Mouse (Mus musculus) heart, adult 2 months (tissue): ENCODE data around the gene Fhit.

Experiments used
- EP300 ChIP-seq: fragments of 200-500 bp; IDR thresholded peaks from 2 replicates; pipeline ENCODE4 v1.6.1; 2011; ENCODE audit warnings: low read depth, low read length, control low read depth; ENCODE audit not compliant: insufficient read depth
- POLR2A ChIP-seq: fragments of 200-500 bp; IDR thresholded peaks from 2 replicates; pipeline ENCODE4 v1.6.1; 2011; ENCODE audit warnings: mild to moderate bottlenecking, low read depth, low read length, control low read depth; ENCODE audit not compliant: insufficient read depth

GRCm38 (mm10) chr14:9695217-9695690 lies 1466.6 kb downstream of the Fhit start:
- TF ChIP-seq POLR2A (no peak), EP300 (no peak)
